Mouse (Mus musculus) embryonic facial prominence, embryonic 12.5 days (tissue): ENCODE results near the gene Cep95. TPM values are rescaled to one million over a fixed set of nuclear protein-coding genes. Genes with fewer than 3 reads are reported as not detected.

ENCODE experiments used
- ATAC-seq: fragments of 200-750 bp; cut with Nextera tagmentation; 2 replicates; pipeline ENCODE4 v1.8.0; 2017; ENCODE audit not compliant: insufficient number of reproducible peaks, insufficient read depth, low FRiP score, low TSS enrichment
- H3K27ac ChIP-seq: fragments of 300-500 bp; sonication (generic); 2 replicates; pipeline ENCODE4 v1.5.1; 2016; ENCODE audit warnings: mild to moderate bottlenecking
- H3K27me3 ChIP-seq: fragments of 300-500 bp; sonication (generic); 2 replicates; pipeline ENCODE4 v1.6.1; 2016; ENCODE audit warnings: mild to moderate bottlenecking, moderate library complexity
- H3K36me3 ChIP-seq: fragments of 300-500 bp; sonication (generic); 2 replicates; pipeline ENCODE4 v1.6.1; 2016; ENCODE audit warnings: mild to moderate bottlenecking
- H3K4me1 ChIP-seq: fragments of 300-500 bp; sonication (generic); 2 replicates; pipeline ENCODE4 v1.6.1; 2016
- H3K4me2 ChIP-seq: fragments of 300-500 bp; sonication (generic); replicated peaks from 2 replicates; pipeline ENCODE4 v1.6.1; 2016; ENCODE audit warnings: mild to moderate bottlenecking, moderate library complexity
- H3K4me3 ChIP-seq: fragments of 300-500 bp; sonication (generic); 2 replicates; pipeline ENCODE4 v1.5.1; 2016; ENCODE audit warnings: mild to moderate bottlenecking
- H3K9ac ChIP-seq: fragments of 300-500 bp; sonication (generic); 2 replicates; pipeline ENCODE4 v1.6.1; 2016; ENCODE audit warnings: mild to moderate bottlenecking, moderate library complexity
- H3K9me3 ChIP-seq: fragments of 300-500 bp; sonication (generic); 2 replicates; pipeline ENCODE4 v1.6.1; 2016; ENCODE audit warnings: mild to moderate bottlenecking, moderate library complexity
- WGBS: fragments of 180-500 bp; shearing (Covaris S2); methylation state at CpG from one replicate; pipeline ENCODE4 v1.1.7; 2016; 5-methylcytosine and 5-hydroxymethylcytosine counted together
- microRNA-seq: library from miRNA; unstranded; fragments of <30 nt; microRNA quantifications from one replicate; pipeline ENCODE4, GENCODE M21; 2017
- polyA plus RNA-seq: library from polyadenylated mRNA; unstranded; fragments of >200 nt; fragmentation: Nextera tagmentation; extraction: Ambion mirVana; gene quantifications from 2 replicates; pipeline ENCODE4 v1.2.1, GENCODE M21; 2016

Gene Cep95
- polyA plus RNA-seq, 1 experiment from 2014 or later: 28.1 TPM

- WGBS: 54% methylated on average over 2 of the region's 2 CpGs
- Histone ChIP-seq H3K9ac (no peak overlapping the region), H3K27ac (no peak overlapping the region), H3K4me1 (no peaks in the 10 kb centered on the region), H3K4me2 (no peak overlapping the region), H3K36me3 (peaks cover 45% of the 10 kb centered on the region), H3K4me3 (no peak overlapping the region), H3K27me3 (no peaks in the 10 kb centered on the region), H3K9me3 (no peaks in the 10 kb centered on the region)
- ATAC-seq: no peak
Measured at GRCm38 (mm10) chr11:106851438-106851837, 62.4 kb downstream of the Cep95 start.

Small RNAs within 50 kb of the gene (microRNA-seq; reads per million reads assigned to microRNA genes)
- gene Gm25994 (not detected), gene Mir3064 (11.2 reads per million, percentile 27 among the genes with 10 or more reads in this experiment)

Other genes starting within 250 kb of the Cep95 start
- gene Tex2, start 175.8 kb upstream of the Cep95 start, polyA plus RNA-seq: 8.3 and 9.4 TPM in 2 replicates
- gene Pecam1, start 38.6 kb upstream of the Cep95 start, polyA plus RNA-seq: 28.9 and 30.5 TPM in 2 replicates
- 1.4 TPM in 2 replicates for gene Milr1, start 38.0 kb upstream of the Cep95 start, polyA plus RNA-seq
- gene Polg2, start 9.7 kb upstream of the Cep95 start, polyA plus RNA-seq: 14.3 and 15.2 TPM in 2 replicates
- 390 and 406 TPM in 2 replicates for gene Ddx5, start 67 bp upstream of the Cep95 start, polyA plus RNA-seq
- gene Smurf2, start 131.5 kb downstream of the Cep95 start, polyA plus RNA-seq: 16.5 and 18.0 TPM in 2 replicates
- 417 and 444 TPM in 2 replicates for gene Kpna2, start 210.3 kb downstream of the Cep95 start, polyA plus RNA-seq
- 1.6 and 2.3 TPM in 2 replicates for gene 1810010H24Rik, start 236.4 kb downstream of the Cep95 start, polyA plus RNA-seq